Mouse (Mus musculus): ENCODE results near the gene Selenoi. TPM values are rescaled to one million over a fixed set of nuclear protein-coding genes. Genes with fewer than 3 reads are reported as not detected.
"Not testable (repeated sequence)": the region's sequence is repeated elsewhere in the genome, so short reads cannot be mapped to it uniquely, and the experiment has no call there.

Gene Selenoi
- polyA plus RNA-seq, 1 experiment = 32.9 TPM

- Histone ChIP-seq H3K27ac (ENCODE audit: insufficient read depth, low read length) (no peak overlapping the region), H3K4me1 (ENCODE audit: control insufficient read depth, insufficient read depth, low read length) (no peaks in the 10 kb centered on the region), H3K4me3 (ENCODE audit: insufficient read depth, low read length) (no peak overlapping the region)
- no peak for TF ChIP-seq POLR2A (IDR thresholded peaks at IDR 0.05; ENCODE audit: extremely low read depth, insufficient read depth, low read length)
- TF ChIP-seq CTCF (IDR thresholded peaks at IDR 0.05; ENCODE audit: extremely low read depth, insufficient read depth, low read length) = no peak
Measured at GRCm38 (mm10) chr5:30205034-30205433, 27.3 kb upstream of the Selenoi start.

- TF ChIP-seq CTCF (IDR thresholded peaks at IDR 0.05; ENCODE audit: extremely low read depth, insufficient read depth, low read length) (no peak), POLR2A (IDR thresholded peaks at IDR 0.05; ENCODE audit: extremely low read depth, insufficient read depth, low read length) (no peak)
- Histone ChIP-seq H3K4me1 (ENCODE audit: control insufficient read depth, insufficient read depth, low read length) (no peaks in the 10 kb centered on the region), H3K27ac (ENCODE audit: insufficient read depth, low read length) (no peak within 1 kb of the TSS)
Measured at GRCm38 (mm10) chr5:30205493-30205892, 26.9 kb upstream of the Selenoi start, which contains the start of gene Adgrf3. Gene Adgrf3, minus strand, starts transcription at chr5:30205722.

GRCm38 (mm10) chr5:30207276-30207675 lies 25.1 kb upstream of the Selenoi start:
- no peaks in the 10 kb centered on the region for H3K4me1 ChIP-seq (ENCODE audit: control insufficient read depth, insufficient read depth, low read length)
- H3K27ac ChIP-seq (ENCODE audit: insufficient read depth, low read length) = no peak overlapping the region
- H3K4me3 ChIP-seq (ENCODE audit: insufficient read depth, low read length) = no peak overlapping the region
- TF ChIP-seq CTCF (IDR thresholded peaks at IDR 0.05; ENCODE audit: extremely low read depth, insufficient read depth, low read length) (0 out of 2 replicates have a peak, but pooled peaks have one; percentile 12), POLR2A (IDR thresholded peaks at IDR 0.05; ENCODE audit: extremely low read depth, insufficient read depth, low read length) (no peak)

More at GRCm38 (mm10) chr5:30205493-30205892, 26.9 kb upstream of the Selenoi start, which contains the start of gene Adgrf3:
- H3K4me3 ChIP-seq (ENCODE audit: insufficient read depth, low read length) = no peak within 1 kb of the TSS

- H3K4me3 ChIP-seq (ENCODE audit: insufficient read depth, low read length); H3K4me1 ChIP-seq (ENCODE audit: control insufficient read depth, insufficient read depth, low read length); H3K27ac ChIP-seq (ENCODE audit: insufficient read depth, low read length): not testable (repeated sequence)
Measured at GRCm38 (mm10) chr5:30210758-30211157, 21.6 kb upstream of the Selenoi start.

- no peak for TF ChIP-seq POLR2A (IDR thresholded peaks at IDR 0.05; ENCODE audit: extremely low read depth, insufficient read depth, low read length)
- TF ChIP-seq CTCF (IDR thresholded peaks at IDR 0.05; ENCODE audit: extremely low read depth, insufficient read depth, low read length) = peak; percentile 51
- H3K4me3 ChIP-seq (ENCODE audit: insufficient read depth, low read length) = no peak overlapping the region
- H3K4me1 ChIP-seq (ENCODE audit: control insufficient read depth, insufficient read depth, low read length) = no peaks in the 10 kb centered on the region
- no peak overlapping the region for H3K27ac ChIP-seq (ENCODE audit: insufficient read depth, low read length)
Measured at GRCm38 (mm10) chr5:30214889-30215288, 17.5 kb upstream of the Selenoi start.

- TF ChIP-seq CTCF (IDR thresholded peaks at IDR 0.05; ENCODE audit: extremely low read depth, insufficient read depth, low read length) (no peak), POLR2A (IDR thresholded peaks at IDR 0.05; ENCODE audit: extremely low read depth, insufficient read depth, low read length) (no peak)
- H3K4me3 ChIP-seq (ENCODE audit: insufficient read depth, low read length) = no peak overlapping the region
- H3K4me1 ChIP-seq (ENCODE audit: control insufficient read depth, insufficient read depth, low read length) = no peaks in the 10 kb centered on the region
- no peak overlapping the region for H3K27ac ChIP-seq (ENCODE audit: insufficient read depth, low read length)
Measured at GRCm38 (mm10) chr5:30215970-30216369, 16.4 kb upstream of the Selenoi start.

- no peak for TF ChIP-seq CTCF (IDR thresholded peaks at IDR 0.05; ENCODE audit: extremely low read depth, insufficient read depth, low read length)
- no peak for TF ChIP-seq POLR2A (IDR thresholded peaks at IDR 0.05; ENCODE audit: extremely low read depth, insufficient read depth, low read length)
- Histone ChIP-seq H3K27ac (ENCODE audit: insufficient read depth, low read length) (no peak overlapping the region), H3K4me1 (ENCODE audit: control insufficient read depth, insufficient read depth, low read length) (no peaks in the 10 kb centered on the region), H3K4me3 (ENCODE audit: insufficient read depth, low read length) (no peak overlapping the region)
Measured at GRCm38 (mm10) chr5:30219715-30220114, 12.7 kb upstream of the Selenoi start.

GRCm38 (mm10) chr5:30220666-30221065 lies 11.7 kb upstream of the Selenoi start:
- Histone ChIP-seq H3K27ac (ENCODE audit: insufficient read depth, low read length) (no peak overlapping the region), H3K4me3 (ENCODE audit: insufficient read depth, low read length) (no peak overlapping the region), H3K4me1 (ENCODE audit: control insufficient read depth, insufficient read depth, low read length) (no peaks in the 10 kb centered on the region)
- TF ChIP-seq POLR2A (IDR thresholded peaks at IDR 0.05; ENCODE audit: extremely low read depth, insufficient read depth, low read length) (no peak), CTCF (IDR thresholded peaks at IDR 0.05; ENCODE audit: extremely low read depth, insufficient read depth, low read length) (no peak)

- no peak overlapping the region for H3K27ac ChIP-seq (ENCODE audit: insufficient read depth, low read length)
- TF ChIP-seq CTCF (IDR thresholded peaks at IDR 0.05; ENCODE audit: extremely low read depth, insufficient read depth, low read length) (no peak), POLR2A (IDR thresholded peaks at IDR 0.05; ENCODE audit: extremely low read depth, insufficient read depth, low read length) (no peak)
- no peak overlapping the region for H3K4me3 ChIP-seq (ENCODE audit: insufficient read depth, low read length)
- no peaks in the 10 kb centered on the region for H3K4me1 ChIP-seq (ENCODE audit: control insufficient read depth, insufficient read depth, low read length)
Measured at GRCm38 (mm10) chr5:30222681-30223080, 9.7 kb upstream of the Selenoi start.

GRCm38 (mm10) chr5:30230901-30231300 lies 1.5 kb upstream of the Selenoi start:
- no peak overlapping the region; the same call in 1 of the 2 replicates for H3K4me3 ChIP-seq (ENCODE audit: insufficient read depth, low read length)
- H3K27ac ChIP-seq (ENCODE audit: insufficient read depth, low read length) = no peak overlapping the region
- no peaks in the 10 kb centered on the region for H3K4me1 ChIP-seq (ENCODE audit: control insufficient read depth, insufficient read depth, low read length)
- TF ChIP-seq POLR2A (IDR thresholded peaks at IDR 0.05; ENCODE audit: extremely low read depth, insufficient read depth, low read length) (no peak), CTCF (IDR thresholded peaks at IDR 0.05; ENCODE audit: extremely low read depth, insufficient read depth, low read length) (peak; percentile 53)

All from cortical plate, adult 2 months (tissue).